In genomic region chr3:127407868-127408574, GRCm38 (mm10) we compare ENCODE assay signal across 8 mouse cellular contexts.
A peak's percentile ranks its signal among the peaks of the same experiment; 100 is the strongest.
DNase-seq lines count a peak whose midpoint lies in the region; ATAC-seq and TF ChIP-seq lines count a peak whose summit lies in the region.

No protein-coding gene starts in this region.

- peak; percentile 5 for DNase-seq in kidney, postnatal 0 days (ENCODE audit: low spot score)
- DNase-seq in kidney, adult 8-10 months: no peak
- peak; percentile 16 for DNase-seq in embryo, embryonic 11 days
- peak; percentile 49 for DNase-seq in neural tube, embryonic 10.5 days (ENCODE audit: extremely low spot score, low spot score)
- no peak for DNase-seq in adrenal gland, postnatal 25 days
- DNase-seq in right cerebral cortex, postnatal 10 days (ENCODE audit: low spot score in 2 of 2): no peak
- no peak for DNase-seq in layer of hippocampus, adult 9-11 months

- no peaks in the 10 kb centered on the region for H3K27me3 ChIP-seq in kidney, postnatal 0 days (ENCODE audit: insufficient read depth, low read length)
- H3K27me3 ChIP-seq in intestine, embryonic 15.5 days (replicated peaks): no peaks in the 10 kb centered on the region

- H3K27ac ChIP-seq in kidney, postnatal 0 days: no peak overlapping the region
- H3K27ac ChIP-seq in intestine, embryonic 15.5 days: peak overlapping the region; percentile 57; the same call in 1 of the 2 replicates

- H3K36me3 ChIP-seq in kidney, postnatal 0 days (ENCODE audit: insufficient read depth, low read length): no peaks in the 10 kb centered on the region
- H3K36me3 ChIP-seq in intestine, embryonic 15.5 days: no peaks in the 10 kb centered on the region

- H3K9ac ChIP-seq in kidney, postnatal 0 days (ENCODE audit: low read depth, low read length): peak overlapping the region; percentile 59; the same call in 1 of the 2 replicates
- H3K9ac ChIP-seq in intestine, embryonic 15.5 days: peak overlapping the region; percentile 57

- peak overlapping the region; percentile 82 for H3K4me2 ChIP-seq in kidney, postnatal 0 days (ENCODE audit: low read length)
- H3K4me2 ChIP-seq in intestine, embryonic 15.5 days (replicated peaks): peak overlapping the region; percentile 83

- no peak for TF ChIP-seq CTCF in kidney, postnatal 0 days (IDR thresholded peaks at IDR 0.05; ENCODE audit: low read depth)

- H3K4me3 ChIP-seq in kidney, postnatal 0 days (replicated peaks; ENCODE audit: low read depth, low read length): peak overlapping the region; percentile 41
- peak overlapping the region; percentile 48 for H3K4me3 ChIP-seq in intestine, embryonic 15.5 days (replicated peaks)

- WGBS in kidney, postnatal 0 days: 10% methylated on average over 9 of the region's 9 CpGs
- 7% methylated on average over 9 of the region's 9 CpGs for WGBS in intestine, embryonic 15.5 days

- no peak for ATAC-seq in kidney, postnatal 0 days (replicated peaks; ENCODE audit: low FRiP score, low read depth)
- ATAC-seq in intestine, embryonic 15.5 days: 0 out of 2 replicates have a peak, but pooled peaks have one; percentile 44

- peaks cover 7% of the 10 kb centered on the region; the same call in 1 of the 2 replicates for H3K4me1 ChIP-seq in kidney, postnatal 0 days (replicated peaks; ENCODE audit: insufficient read depth, low read length)
- H3K4me1 ChIP-seq in intestine, embryonic 15.5 days (replicated peaks): 0 out of 2 replicates have a peak, but pooled peaks cover 5% of the 10 kb centered on the region

- H3K9me3 ChIP-seq in kidney, postnatal 0 days (replicated peaks; ENCODE audit: low read length): no peaks in the 10 kb centered on the region
- H3K9me3 ChIP-seq in intestine, embryonic 15.5 days: no peaks in the 10 kb centered on the region

Comparison
In these comparisons a context has a peak if more than half of its experiments do, and no peak if none do; other contexts are left out.
1. DNase-seq: peak in kidney, postnatal 0 days (single experiment), embryo, embryonic 11 days (single experiment) and neural tube, embryonic 10.5 days (single experiment); none in kidney, adult 8-10 months (0 of 2), adrenal gland, postnatal 25 days (single experiment), right cerebral cortex, postnatal 10 days (0 of 2) and layer of hippocampus, adult 9-11 months (single experiment).